Mouse (Mus musculus) cortical plate, adult 2 months (tissue): ENCODE data around the gene Paf1. TPM values are rescaled to one million over a fixed set of nuclear protein-coding genes. Genes with fewer than 3 reads are reported as not detected.

Source experiments
- H3K27ac ChIP-seq: fragments of 200-500 bp; 2 replicates; pipeline ENCODE4 v1.5.1; 2012; ENCODE audit warnings: low read length, control low read depth, inconsistent platforms; ENCODE audit not compliant: insufficient read depth
- H3K4me1 ChIP-seq: fragments of 200-500 bp; 2 replicates; pipeline ENCODE4 v1.6.1; 2011; ENCODE audit warnings: low read length; ENCODE audit not compliant: control insufficient read depth, insufficient read depth
- H3K4me3 ChIP-seq: fragments of 200-500 bp; 2 replicates; pipeline ENCODE4 v1.5.1; 2011; ENCODE audit warnings: mild to moderate bottlenecking, low read length, control low read depth; ENCODE audit not compliant: insufficient read depth
- CTCF ChIP-seq: fragments of 200-500 bp; IDR thresholded peaks from 2 replicates; pipeline ENCODE4 v1.5.1; 2011; ENCODE audit warnings: mild to moderate bottlenecking, control low read depth, low read length; ENCODE audit not compliant: insufficient read depth; ENCODE audit errors: extremely low read depth
- POLR2A ChIP-seq: fragments of 200-500 bp; IDR thresholded peaks from 2 replicates; pipeline ENCODE4 v1.6.1; 2011; ENCODE audit warnings: mild to moderate bottlenecking, low read length, control low read depth; ENCODE audit not compliant: insufficient read depth; ENCODE audit errors: extremely low read depth
- polyA plus RNA-seq: library from polyadenylated mRNA; depleted of rRNA; stranded (reverse); fragments of >200 nt; gene quantifications from 2 replicates; pipeline ENCODE4 v1.2.3, GENCODE M21; 2012

Gene Paf1
- polyA plus RNA-seq, 1 experiment = 101 TPM

- H3K4me3 ChIP-seq = peak overlapping the region; percentile 55
Measured at GRCm38 (mm10) chr7:28393272-28393951, 661 bp downstream of the Paf1 start.

DNA sequence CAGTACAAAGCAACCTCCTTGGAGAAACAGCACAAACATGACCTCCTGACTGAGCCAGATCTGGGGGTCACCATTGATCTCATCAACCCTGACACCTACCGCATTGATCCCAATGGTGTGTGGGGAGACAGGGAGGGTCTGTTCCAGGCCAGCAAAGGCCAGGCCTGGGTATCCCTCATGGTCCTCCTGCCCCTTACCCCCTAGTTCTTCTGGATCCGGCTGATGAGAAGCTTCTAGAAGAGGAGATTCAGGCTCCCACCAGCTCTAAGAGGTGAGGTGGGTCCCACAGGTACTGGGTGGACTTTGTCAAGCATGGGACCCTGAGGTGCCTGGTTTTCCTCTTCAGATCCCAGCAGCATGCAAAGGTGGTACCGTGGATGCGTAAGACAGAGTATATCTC, 2.7 kb downstream of the Paf1 start:
- Histone ChIP-seq H3K4me1 (no peaks in the 10 kb centered on the region), H3K4me3 (no peak overlapping the region), H3K27ac (no peak overlapping the region)
- no peak for TF ChIP-seq CTCF
- TF ChIP-seq POLR2A = no peak

More at GRCm38 (mm10) chr7:28393272-28393951, 661 bp downstream of the Paf1 start:
- Histone ChIP-seq H3K27ac (peak overlapping the region; percentile 10; the same call in 1 of the 2 replicates), H3K4me1 (no peaks in the 10 kb centered on the region)
- TF ChIP-seq POLR2A = no peak
- no peak for TF ChIP-seq CTCF

GRCm38 (mm10) chr7:28398000-28398399, 5.2 kb downstream of the Paf1 start:
- no peak overlapping the region for H3K4me3 ChIP-seq
- H3K4me1 ChIP-seq = no peaks in the 10 kb centered on the region
- no peak overlapping the region for H3K27ac ChIP-seq
- no peak; the same call in 1 of the 2 replicates for TF ChIP-seq CTCF
- TF ChIP-seq POLR2A = no peak

- Histone ChIP-seq H3K4me1 (no peaks in the 10 kb centered on the region), H3K27ac (no peak overlapping the region), H3K4me3 (no peak overlapping the region)
- TF ChIP-seq POLR2A (no peak), CTCF (no peak)
Measured at GRCm38 (mm10) chr7:28398696-28399340, 6.1 kb downstream of the Paf1 start.

- no peak for TF ChIP-seq POLR2A
- no peak for TF ChIP-seq CTCF
- H3K4me3 ChIP-seq = no peak overlapping the region
- no peak overlapping the region for H3K27ac ChIP-seq
- no peaks in the 10 kb centered on the region for H3K4me1 ChIP-seq
Measured at GRCm38 (mm10) chr7:28401030-28401429, 8.3 kb downstream of the Paf1 start.

GRCm38 (mm10) chr7:28401942-28402341, 9.2 kb downstream of the Paf1 start:
- no peaks in the 10 kb centered on the region for H3K4me1 ChIP-seq
- TF ChIP-seq POLR2A (no peak), CTCF (no peak)
- H3K27ac ChIP-seq = no peak overlapping the region
- H3K4me3 ChIP-seq = no peak overlapping the region

- no peak overlapping the region for H3K4me3 ChIP-seq
- no peaks in the 10 kb centered on the region; the same call in 1 of the 2 replicates for H3K4me1 ChIP-seq
- TF ChIP-seq CTCF (no peak), POLR2A (no peak)
- peak overlapping the region; percentile 29; the same call in 1 of the 2 replicates for H3K27ac ChIP-seq
Measured at GRCm38 (mm10) chr7:28410841-28411475, 18.2 kb downstream of the Paf1 start.

DNA sequence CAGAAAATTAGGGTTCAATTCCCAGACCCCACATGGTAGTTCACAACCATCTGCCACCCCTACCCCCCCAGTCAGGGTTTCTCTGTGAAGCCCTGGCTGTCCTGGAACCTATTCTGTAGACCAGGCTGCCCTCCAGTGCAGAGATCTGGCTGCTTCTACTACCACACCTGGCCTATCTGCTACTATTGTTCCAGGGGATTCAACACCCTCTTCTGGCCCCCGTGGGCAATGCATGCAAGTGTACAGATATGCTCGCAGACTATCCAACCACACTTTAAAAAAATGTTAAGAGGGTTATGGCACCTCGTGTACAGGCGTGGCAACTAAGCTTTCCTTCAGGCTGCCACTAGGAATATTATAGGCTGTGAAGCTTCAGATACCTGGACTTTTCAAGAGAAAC, 20.1 kb downstream of the Paf1 start:
- Histone ChIP-seq H3K27ac (no peak overlapping the region), H3K4me1 (no peaks in the 10 kb centered on the region; the same call in 1 of the 2 replicates), H3K4me3 (no peak overlapping the region)
- TF ChIP-seq POLR2A = no peak
- no peak for TF ChIP-seq CTCF

DNA sequence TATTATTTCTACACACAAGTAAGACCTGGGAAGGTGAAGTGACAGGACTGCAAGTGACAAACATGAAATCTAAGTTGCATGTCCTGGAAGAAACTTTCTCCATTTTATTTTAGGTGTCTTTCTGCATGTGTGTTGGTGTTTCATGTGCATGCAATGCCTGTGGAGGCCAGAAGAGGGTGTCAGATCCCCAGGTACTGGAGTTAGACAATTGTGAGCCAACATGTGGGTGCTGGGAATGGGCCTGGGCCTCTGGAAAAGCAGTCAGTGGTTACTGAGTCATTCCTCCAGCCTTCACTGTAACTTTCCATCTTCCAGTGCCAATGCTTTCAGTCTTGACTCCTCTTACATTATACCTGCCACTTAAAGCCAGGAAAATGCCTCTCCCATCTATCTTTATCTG, 24.6 kb downstream of the Paf1 start:
- TF ChIP-seq CTCF (no peak), POLR2A (no peak)
- Histone ChIP-seq H3K4me1 (peaks cover 2% of the 10 kb centered on the region; the same call in 1 of the 2 replicates), H3K27ac (no peak overlapping the region), H3K4me3 (no peak overlapping the region)

- H3K4me1 ChIP-seq = peaks cover 2% of the 10 kb centered on the region; the same call in 1 of the 2 replicates
- H3K4me3 ChIP-seq = no peak overlapping the region
- TF ChIP-seq POLR2A = no peak
- no peak for TF ChIP-seq CTCF
- no peak overlapping the region for H3K27ac ChIP-seq
Measured at GRCm38 (mm10) chr7:28418096-28418670, 25.4 kb downstream of the Paf1 start.
